Mouse (Mus musculus): ENCODE measurements around the gene Zfp408.
"Not testable (repeated sequence)": the region's sequence is repeated elsewhere in the genome, so short reads cannot be mapped to it uniquely, and the experiment has no call there.

The Zfp408 gene

GRCm38 (mm10) chr2:91609370-91609769, 40.2 kb downstream of the Zfp408 start:
- in situ Hi-C loops (cut with MseI, MboI), result not testable (repeated sequence)

GRCm38 (mm10) chr2:91602389-91602788, 47.2 kb downstream of the Zfp408 start:
- in situ Hi-C loops (cut with MseI, MboI), result no loop called here

DNA sequence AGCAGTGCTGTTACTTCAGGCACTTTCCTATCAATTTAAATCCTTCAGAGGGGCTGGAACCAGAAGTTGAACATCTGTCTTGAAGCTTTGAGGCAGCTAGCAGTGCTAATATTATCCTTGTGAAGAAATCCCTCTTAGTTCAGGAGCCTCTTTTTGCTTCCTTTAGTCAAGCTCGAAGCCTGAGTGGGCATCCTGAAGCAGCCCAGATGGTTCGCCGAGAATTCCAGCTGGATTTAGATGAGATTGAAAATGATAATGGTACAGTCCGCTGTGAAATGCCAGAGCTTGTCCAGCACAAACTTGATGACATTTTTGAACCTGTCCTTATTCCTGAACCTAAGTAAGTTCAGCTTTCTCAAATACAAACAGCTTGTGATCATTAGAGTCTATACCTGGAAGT, 49.1 kb downstream of the Zfp408 start:
- in situ Hi-C loops (cut with MseI, MboI), result no loop called here
